Mouse (Mus musculus): ENCODE data around the gene Trim2. TPM values are rescaled to one million over a fixed set of nuclear protein-coding genes. Genes with fewer than 3 reads are reported as not detected.

Gene Trim2
- polyA plus RNA-seq, 1 experiment from 2014 or later, result 32.6 TPM

DNA sequence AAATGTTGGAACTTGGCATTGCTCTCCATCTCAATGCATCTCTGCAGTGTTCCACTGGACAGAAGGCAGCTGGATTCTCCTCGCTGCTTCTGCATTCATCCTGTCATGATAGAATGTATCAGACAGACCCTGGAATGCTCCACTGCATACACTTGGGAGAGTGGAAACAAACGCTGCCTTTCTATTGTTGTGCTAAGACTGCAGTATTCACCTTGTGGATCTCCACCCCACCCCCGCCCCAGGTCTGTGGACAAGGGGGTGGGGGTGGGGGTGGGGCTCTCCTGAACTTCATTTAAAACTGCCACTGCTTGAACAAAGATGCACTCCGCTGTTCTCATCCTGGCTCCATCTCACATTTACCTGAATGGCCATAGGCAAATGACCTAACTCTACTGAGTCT lies 112.8 kb downstream of the Trim2 start:
- Histone ChIP-seq H3K9me3 (ENCODE audit: control insufficient read depth, low read length) (no peaks in the 10 kb centered on the region), H3K4me3 (ENCODE audit: low read length) (no peak overlapping the region), H3K4me1 (ENCODE audit: control insufficient read depth, insufficient read depth, low read length) (no peaks in the 10 kb centered on the region; the same call in none of the 2 replicates), H3K27ac (ENCODE audit: low read depth, low read length) (no peak overlapping the region), H3K4me2 (replicated peaks; ENCODE audit: low read depth, low read length) (no peak overlapping the region), H3K27me3 (ENCODE audit: control insufficient read depth, insufficient read depth, low read length) (no peaks in the 10 kb centered on the region), H3K36me3 (ENCODE audit: control insufficient read depth, insufficient read depth, low read length) (no peaks in the 10 kb centered on the region), H3K9ac (ENCODE audit: low read depth, low read length) (no peak overlapping the region)
- ATAC-seq (ENCODE audit: low FRiP score, low TSS enrichment), result no peak
- WGBS, result 69% methylated on average over 4 of the region's 4 CpGs

DNA sequence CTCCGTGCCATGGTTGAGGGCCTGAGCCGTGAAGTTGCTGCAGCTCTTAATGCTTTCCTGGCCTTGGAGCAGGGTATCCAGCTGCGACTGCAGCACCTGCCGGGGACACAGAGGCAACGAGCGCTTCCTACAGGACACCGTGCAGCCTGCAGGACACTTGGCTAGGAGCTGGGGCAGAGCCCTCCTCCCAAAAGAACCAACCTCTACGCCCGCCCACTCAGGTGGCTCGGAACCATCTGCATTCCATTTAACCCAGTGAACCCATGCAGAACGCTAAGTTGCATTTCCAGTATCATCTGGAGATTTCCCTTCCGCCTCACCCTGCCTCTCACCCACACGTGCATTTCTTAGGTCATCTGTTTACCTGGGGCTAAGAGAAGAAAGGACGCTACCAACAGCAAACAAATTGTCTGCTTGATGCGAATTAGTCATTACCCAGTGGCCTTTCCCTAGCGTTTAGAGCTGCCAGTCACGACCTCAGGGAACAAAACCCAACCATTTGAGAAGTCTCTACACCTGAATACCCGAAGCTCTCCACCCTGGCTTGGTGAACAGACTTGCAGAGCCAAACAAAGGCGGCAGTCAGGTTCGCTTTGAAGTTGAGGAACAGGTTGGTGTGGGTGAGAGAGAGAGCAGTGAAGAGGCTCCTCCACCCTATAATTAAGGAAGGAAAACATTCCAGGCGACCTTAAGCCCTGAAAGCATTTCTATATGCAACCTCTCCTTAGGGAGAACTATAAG lies 115.4 kb downstream of the Trim2 start:
- peak overlapping the region; percentile 24 for H3K4me3 ChIP-seq (ENCODE audit: low read length)
- H3K36me3 ChIP-seq (ENCODE audit: control insufficient read depth, insufficient read depth, low read length), result no peaks in the 10 kb centered on the region
- H3K4me1 ChIP-seq (ENCODE audit: control insufficient read depth, insufficient read depth, low read length), result no peaks in the 10 kb centered on the region; the same call in none of the 2 replicates
- ATAC-seq (ENCODE audit: low FRiP score, low TSS enrichment), result peak; percentile 40; the same call in 1 of the 2 replicates
- peak overlapping the region; percentile 44 for H3K4me2 ChIP-seq (replicated peaks; ENCODE audit: low read depth, low read length)
- H3K9ac ChIP-seq (ENCODE audit: low read depth, low read length), result peak overlapping the region; percentile 23; the same call in 1 of the 2 replicates
- WGBS, result 41% methylated on average over 21 of the region's 21 CpGs
- no peak overlapping the region for H3K27ac ChIP-seq (ENCODE audit: low read depth, low read length)
- no peaks in the 10 kb centered on the region for H3K27me3 ChIP-seq (ENCODE audit: control insufficient read depth, insufficient read depth, low read length)
- no peaks in the 10 kb centered on the region for H3K9me3 ChIP-seq (ENCODE audit: control insufficient read depth, low read length)

DNA sequence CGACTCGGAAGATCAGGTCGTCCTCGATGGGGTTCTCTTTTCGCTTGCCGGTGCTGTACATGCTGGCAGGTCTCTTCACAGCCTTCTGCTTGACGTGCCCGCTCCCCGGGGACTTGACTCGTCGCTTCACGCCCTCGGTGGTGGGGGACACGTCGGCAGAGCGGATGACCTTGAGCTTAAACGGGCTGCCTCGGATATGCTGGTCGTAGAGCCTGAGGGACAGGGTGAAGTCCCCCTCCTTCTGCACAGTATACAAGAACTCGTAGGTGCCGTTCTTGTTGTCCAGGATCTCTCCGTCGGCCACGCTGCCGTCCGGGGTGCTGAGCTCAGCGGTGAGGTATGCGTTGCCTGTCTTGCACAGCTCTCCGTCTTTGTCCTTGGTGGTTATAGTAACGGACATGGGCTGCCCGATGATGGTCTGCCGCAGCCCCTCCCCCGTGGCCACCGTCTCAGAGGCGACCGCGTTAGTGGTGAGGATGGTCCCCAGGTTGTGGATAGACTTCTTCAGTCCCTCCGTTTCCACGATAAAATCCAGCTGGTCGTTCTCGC lies 116.1 kb downstream of the Trim2 start:
- H3K9me3 ChIP-seq (ENCODE audit: control insufficient read depth, low read length), result no peaks in the 10 kb centered on the region
- no peaks in the 10 kb centered on the region; the same call in none of the 2 replicates for H3K4me1 ChIP-seq (ENCODE audit: control insufficient read depth, insufficient read depth, low read length)
- H3K27me3 ChIP-seq (ENCODE audit: control insufficient read depth, insufficient read depth, low read length), result no peaks in the 10 kb centered on the region
- H3K36me3 ChIP-seq (ENCODE audit: control insufficient read depth, insufficient read depth, low read length), result no peaks in the 10 kb centered on the region
- H3K4me2 ChIP-seq (replicated peaks; ENCODE audit: low read depth, low read length), result peak overlapping the region; percentile 44
- 9% methylated on average over 41 of the region's 41 CpGs for WGBS
- peak overlapping the region; percentile 23; the same call in 1 of the 2 replicates for H3K9ac ChIP-seq (ENCODE audit: low read depth, low read length)
- ATAC-seq (ENCODE audit: low FRiP score, low TSS enrichment), result peak; percentile 56
- no peak overlapping the region for H3K27ac ChIP-seq (ENCODE audit: low read depth, low read length)
- peak overlapping the region; percentile 24 for H3K4me3 ChIP-seq (ENCODE audit: low read length)

DNA sequence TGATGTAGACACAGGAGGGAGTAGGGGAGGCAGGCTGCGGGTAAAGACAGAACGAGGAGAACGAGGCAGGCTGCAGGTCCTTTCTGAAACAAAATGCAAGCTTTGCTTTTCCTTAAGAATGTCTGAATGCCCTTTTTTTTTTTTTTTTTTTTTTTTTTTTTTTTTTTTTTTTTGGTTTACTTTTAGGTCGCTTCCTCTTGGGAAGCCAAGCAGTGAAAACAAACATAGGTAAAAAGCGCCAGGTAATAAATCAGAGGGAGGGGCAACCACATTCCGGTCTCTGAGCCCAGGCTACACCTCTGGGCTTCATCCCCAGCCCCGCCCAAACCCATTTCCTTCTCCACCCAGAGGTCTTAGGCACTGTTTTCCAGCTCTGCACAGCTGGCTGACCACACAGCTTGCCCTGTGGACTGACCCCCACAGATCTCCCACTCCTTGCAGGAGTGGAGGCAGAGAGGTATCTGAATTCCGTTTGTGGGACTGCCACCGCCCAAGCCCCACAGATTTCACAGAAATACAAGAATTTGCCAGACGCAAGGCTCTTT lies 117.0 kb downstream of the Trim2 start:
- no peaks in the 10 kb centered on the region; the same call in none of the 2 replicates for H3K4me1 ChIP-seq (ENCODE audit: control insufficient read depth, insufficient read depth, low read length)
- no peak overlapping the region for H3K9ac ChIP-seq (ENCODE audit: low read depth, low read length)
- 15% methylated on average over 10 of the region's 10 CpGs for WGBS
- no peaks in the 10 kb centered on the region for H3K36me3 ChIP-seq (ENCODE audit: control insufficient read depth, insufficient read depth, low read length)
- H3K27me3 ChIP-seq (ENCODE audit: control insufficient read depth, insufficient read depth, low read length), result no peaks in the 10 kb centered on the region
- no peak overlapping the region for H3K27ac ChIP-seq (ENCODE audit: low read depth, low read length)
- peak overlapping the region; percentile 44 for H3K4me2 ChIP-seq (replicated peaks; ENCODE audit: low read depth, low read length)
- H3K4me3 ChIP-seq (ENCODE audit: low read length), result peak overlapping the region; percentile 24
- ATAC-seq (ENCODE audit: low FRiP score, low TSS enrichment), result peak; percentile 75
- no peaks in the 10 kb centered on the region for H3K9me3 ChIP-seq (ENCODE audit: control insufficient read depth, low read length)

DNA sequence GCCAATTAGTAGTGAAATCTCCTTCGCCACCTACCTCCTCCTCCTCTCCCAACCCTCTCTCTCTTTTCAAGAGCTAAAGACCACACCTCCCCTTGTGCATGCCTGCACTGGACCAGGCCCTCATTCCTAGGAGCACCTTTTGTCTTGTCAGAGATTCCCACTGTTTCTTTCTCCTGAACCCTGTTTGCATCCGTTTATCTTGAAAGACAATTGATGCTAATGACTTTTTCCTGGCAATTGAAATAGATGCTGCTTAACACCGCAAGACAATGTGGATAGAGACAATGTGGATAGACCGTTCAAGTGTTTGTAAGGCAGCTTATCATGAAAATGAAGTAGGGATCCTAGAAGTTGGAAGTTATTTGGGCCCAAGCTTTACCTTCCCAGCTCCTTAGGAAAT lies 125.0 kb downstream of the Trim2 start:
- Histone ChIP-seq H3K9me3 (ENCODE audit: control insufficient read depth, low read length) (no peaks in the 10 kb centered on the region), H3K27me3 (ENCODE audit: control insufficient read depth, insufficient read depth, low read length) (no peaks in the 10 kb centered on the region), H3K4me3 (ENCODE audit: low read length) (no peak overlapping the region), H3K36me3 (ENCODE audit: control insufficient read depth, insufficient read depth, low read length) (no peaks in the 10 kb centered on the region), H3K27ac (ENCODE audit: low read depth, low read length) (no peak overlapping the region), H3K4me1 (ENCODE audit: control insufficient read depth, insufficient read depth, low read length) (no peaks in the 10 kb centered on the region), H3K4me2 (replicated peaks; ENCODE audit: low read depth, low read length) (no peak overlapping the region), H3K9ac (ENCODE audit: low read depth, low read length) (no peak overlapping the region)
- WGBS, result 53% methylated on average over 4 of the region's 4 CpGs
- no peak for ATAC-seq (ENCODE audit: low FRiP score, low TSS enrichment)

DNA sequence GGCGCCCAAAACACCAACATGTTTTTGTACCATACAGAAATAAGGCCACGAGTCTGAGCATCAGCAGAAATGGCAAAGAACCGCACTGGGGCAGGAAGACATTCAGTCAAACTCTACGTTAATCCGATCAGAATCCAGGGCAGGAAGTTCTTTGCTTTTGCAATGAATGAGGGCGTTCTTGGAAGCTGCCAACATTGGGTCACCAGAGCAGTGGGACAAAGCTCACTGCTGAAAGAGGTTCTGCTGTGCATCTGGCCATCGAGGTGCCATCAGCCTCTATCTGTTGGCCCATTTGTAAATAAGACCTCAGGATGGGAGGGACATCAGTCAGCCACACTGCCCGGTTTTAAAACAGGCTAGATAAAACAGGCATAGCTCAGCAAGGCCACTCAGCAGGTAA lies 125.6 kb downstream of the Trim2 start:
- no peak overlapping the region for H3K4me2 ChIP-seq (replicated peaks; ENCODE audit: low read depth, low read length)
- no peak overlapping the region for H3K9ac ChIP-seq (ENCODE audit: low read depth, low read length)
- peaks cover 3% of the 10 kb centered on the region; the same call in 1 of the 2 replicates for H3K36me3 ChIP-seq (ENCODE audit: control insufficient read depth, insufficient read depth, low read length)
- no peaks in the 10 kb centered on the region for H3K27me3 ChIP-seq (ENCODE audit: control insufficient read depth, insufficient read depth, low read length)
- WGBS, result 65% methylated on average over 8 of the region's 8 CpGs
- ATAC-seq (ENCODE audit: low FRiP score, low TSS enrichment), result no peak
- H3K27ac ChIP-seq (ENCODE audit: low read depth, low read length), result no peak overlapping the region
- H3K4me1 ChIP-seq (ENCODE audit: control insufficient read depth, insufficient read depth, low read length), result no peaks in the 10 kb centered on the region
- H3K4me3 ChIP-seq (ENCODE audit: low read length), result no peak overlapping the region
- no peaks in the 10 kb centered on the region for H3K9me3 ChIP-seq (ENCODE audit: control insufficient read depth, low read length)

DNA sequence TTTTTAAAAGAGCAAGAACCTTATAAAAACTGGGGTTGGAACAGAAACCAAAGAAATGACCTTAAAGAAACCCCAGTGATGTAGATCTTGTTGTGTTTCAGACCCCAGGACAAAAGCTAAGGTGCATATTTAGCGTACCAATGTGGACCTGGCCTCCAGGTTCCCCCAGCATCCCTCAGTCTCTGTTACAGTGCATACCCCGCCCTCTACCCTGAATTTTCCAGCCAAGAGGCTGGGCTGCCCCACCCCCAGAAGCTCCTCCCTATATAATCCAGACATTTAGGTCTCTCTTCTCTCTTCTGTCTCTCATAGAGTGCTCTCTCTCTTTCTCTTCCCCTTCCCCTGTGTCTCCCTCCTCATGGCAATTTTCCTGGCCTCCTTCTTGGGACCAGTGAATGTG lies 126.4 kb downstream of the Trim2 start:
- H3K27ac ChIP-seq (ENCODE audit: low read depth, low read length), result no peak overlapping the region
- no peak for ATAC-seq (ENCODE audit: low FRiP score, low TSS enrichment)

DNA sequence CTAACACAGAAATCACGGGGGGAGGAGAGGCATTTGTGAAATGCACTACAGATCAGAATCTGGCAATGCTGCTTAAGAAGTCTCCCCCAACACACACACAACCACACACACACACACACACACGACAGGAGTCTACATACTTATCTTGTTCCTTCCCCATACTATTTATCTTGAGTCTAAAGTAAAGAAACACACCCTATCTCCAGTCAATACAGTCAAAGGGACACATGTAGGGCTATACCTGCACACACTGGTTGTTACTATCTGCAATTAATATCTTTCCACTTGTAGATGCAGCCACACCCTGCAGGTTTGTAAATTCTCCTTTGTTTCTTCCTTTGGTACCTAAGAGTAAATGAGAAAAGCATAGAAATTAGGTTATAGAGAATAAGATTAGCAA lies 128.8 kb downstream of the Trim2 start:
- 78% methylated on average over 2 of the region's 2 CpGs for WGBS
- Histone ChIP-seq H3K4me2 (replicated peaks; ENCODE audit: low read depth, low read length) (no peak overlapping the region), H3K27me3 (ENCODE audit: control insufficient read depth, insufficient read depth, low read length) (no peaks in the 10 kb centered on the region), H3K4me1 (ENCODE audit: control insufficient read depth, insufficient read depth, low read length) (no peaks in the 10 kb centered on the region), H3K27ac (ENCODE audit: low read depth, low read length) (no peak overlapping the region), H3K4me3 (ENCODE audit: low read length) (no peak overlapping the region), H3K36me3 (ENCODE audit: control insufficient read depth, insufficient read depth, low read length) (peaks cover 3% of the 10 kb centered on the region; the same call in 1 of the 2 replicates), H3K9me3 (ENCODE audit: control insufficient read depth, low read length) (no peaks in the 10 kb centered on the region), H3K9ac (ENCODE audit: low read depth, low read length) (no peak overlapping the region)
- ATAC-seq (ENCODE audit: low FRiP score, low TSS enrichment), result no peak

More for the DNA sequence above, 126.4 kb downstream of the Trim2 start:
- no peak overlapping the region for H3K9ac ChIP-seq (ENCODE audit: low read depth, low read length)
- H3K4me2 ChIP-seq (replicated peaks; ENCODE audit: low read depth, low read length), result no peak overlapping the region
- WGBS, result 82% methylated on average over 2 of the region's 2 CpGs
- H3K27me3 ChIP-seq (ENCODE audit: control insufficient read depth, insufficient read depth, low read length), result no peaks in the 10 kb centered on the region
- H3K9me3 ChIP-seq (ENCODE audit: control insufficient read depth, low read length), result no peaks in the 10 kb centered on the region
- H3K4me1 ChIP-seq (ENCODE audit: control insufficient read depth, insufficient read depth, low read length), result no peaks in the 10 kb centered on the region
- peaks cover 3% of the 10 kb centered on the region; the same call in 1 of the 2 replicates for H3K36me3 ChIP-seq (ENCODE audit: control insufficient read depth, insufficient read depth, low read length)
- no peak overlapping the region for H3K4me3 ChIP-seq (ENCODE audit: low read length)

Data from kidney, embryonic 14.5 days (tissue).